Mouse (Mus musculus): ENCODE results near the gene Smco4.
"Not testable (repeated sequence)": the region's sequence is repeated elsewhere in the genome, so short reads cannot be mapped to it uniquely, and the experiment has no call there.

Gene Smco4

DNA sequence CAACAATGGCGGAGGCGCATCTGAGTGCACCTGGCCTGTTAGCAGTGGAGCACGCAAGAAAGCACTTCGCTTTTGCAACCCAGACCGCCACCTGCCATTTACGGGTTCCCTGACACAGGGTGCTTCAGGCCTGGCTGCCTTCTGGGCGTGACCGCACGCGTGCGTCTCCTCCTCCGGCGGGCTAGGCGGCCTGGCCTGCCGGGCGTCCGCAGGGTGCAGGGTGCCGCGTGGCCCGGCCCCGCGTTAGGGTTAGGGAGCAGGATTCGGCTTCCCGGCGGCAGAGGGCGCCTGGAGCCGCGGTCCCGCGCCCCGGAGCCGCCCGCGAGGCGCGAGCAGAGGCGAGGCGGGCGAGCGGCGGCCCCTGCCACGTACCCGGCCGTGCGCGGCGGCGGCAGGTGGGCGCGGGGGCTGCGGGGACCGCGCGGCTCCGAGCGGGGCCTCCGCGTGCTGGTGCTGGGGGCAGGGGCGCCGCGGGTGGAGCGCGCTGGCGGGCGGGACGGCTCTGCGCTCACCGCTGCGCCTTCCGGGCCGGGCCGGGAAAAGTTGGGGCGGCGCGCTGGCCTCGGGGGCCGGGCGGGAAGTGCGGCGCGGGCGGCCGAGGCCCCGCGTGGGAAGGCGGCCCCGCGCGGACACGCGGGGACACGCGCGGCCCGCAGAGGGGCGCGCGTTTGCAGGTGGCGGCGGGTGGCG is at the start of gene Smco4:
Gene Smco4 (plus strand): TSS at position 198 of the 690 bp plus-strand sequence.
- DNase-seq (ENCODE audit: inconsistent ontology term): peak; percentile 76

DNA sequence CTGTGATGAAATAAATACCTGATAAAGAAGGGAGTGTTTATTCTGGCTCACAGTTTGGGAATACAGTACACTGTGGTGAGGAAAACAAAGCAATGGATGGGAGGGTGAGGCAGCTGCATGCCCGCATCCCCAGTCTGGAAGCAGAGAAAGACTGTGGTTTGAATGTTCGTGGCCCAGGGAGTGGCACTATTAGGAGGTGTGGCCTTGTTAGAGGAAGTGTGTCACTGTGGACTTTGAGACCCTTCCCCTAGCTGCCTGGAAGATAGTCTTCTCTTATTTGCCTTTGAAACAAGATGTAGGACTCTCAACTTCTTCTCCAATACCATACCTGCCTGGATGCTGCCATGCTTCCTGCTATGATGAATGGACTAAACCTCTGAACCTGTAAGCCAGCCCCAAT is 45.8 kb upstream of the Smco4 start:
- no peak for DNase-seq (ENCODE audit: inconsistent ontology term)

DNA sequence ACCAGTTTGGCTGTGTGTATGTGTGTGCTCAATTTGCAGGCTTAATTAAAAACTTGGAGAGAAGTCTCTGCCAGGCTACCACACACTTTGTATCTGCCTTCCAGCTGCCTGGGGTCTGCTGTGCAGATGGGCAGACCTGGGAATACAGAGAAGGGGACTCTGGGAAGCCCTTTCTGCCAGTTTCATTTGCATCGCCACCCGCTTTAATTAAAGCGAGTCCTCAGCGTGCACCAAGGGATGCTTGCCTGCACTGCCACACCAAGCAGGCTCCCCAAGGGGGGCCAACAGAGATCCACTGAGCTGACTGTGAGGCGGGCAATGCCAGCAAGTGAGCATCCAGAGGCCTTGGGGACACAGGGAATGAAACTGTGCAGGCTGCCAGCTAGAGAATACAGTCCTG is 42.3 kb upstream of the Smco4 start:
- DNase-seq (ENCODE audit: inconsistent ontology term): no peak

DNA sequence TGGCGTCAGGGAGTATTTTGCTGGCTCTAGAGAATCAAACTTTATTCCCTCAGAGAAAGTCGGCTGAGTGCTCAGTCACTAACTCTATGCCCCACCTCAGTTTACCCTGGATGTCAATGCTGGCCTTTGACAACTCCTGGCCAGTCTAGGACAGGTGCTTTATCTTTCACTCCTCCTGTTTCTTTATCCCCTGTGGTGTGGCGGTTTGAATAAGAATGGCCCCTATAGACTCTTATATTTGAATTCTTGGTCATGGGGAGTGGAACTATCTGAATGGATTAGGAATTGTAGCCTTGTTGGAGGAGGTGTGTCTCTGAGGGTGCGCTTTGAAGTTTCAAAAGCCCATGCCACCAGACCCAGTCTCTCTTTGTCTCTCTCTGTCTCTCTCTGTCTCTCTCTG is 21.0 kb upstream of the Smco4 start:
- no peak for DNase-seq (ENCODE audit: inconsistent ontology term)

DNA sequence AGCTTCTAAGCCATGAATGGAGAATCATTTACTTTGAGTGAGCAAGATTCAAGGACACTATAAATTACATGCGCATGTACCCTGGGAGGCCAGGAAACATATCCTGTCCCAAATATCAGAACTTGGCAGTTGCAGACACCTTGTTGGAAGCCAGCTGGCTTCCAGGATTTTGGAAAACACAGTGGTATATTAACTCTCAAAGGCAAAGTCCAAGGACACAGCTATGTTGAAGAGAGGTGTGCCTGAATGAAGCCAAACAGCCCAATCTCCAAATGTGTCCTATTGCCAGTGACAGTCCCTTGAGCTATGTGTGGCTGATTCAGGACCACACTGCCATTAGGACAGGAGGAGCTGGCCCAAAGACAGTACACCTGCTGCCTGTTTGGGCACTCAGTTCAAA is 20.0 kb upstream of the Smco4 start:
- DNase-seq (ENCODE audit: inconsistent ontology term): no peak

DNA sequence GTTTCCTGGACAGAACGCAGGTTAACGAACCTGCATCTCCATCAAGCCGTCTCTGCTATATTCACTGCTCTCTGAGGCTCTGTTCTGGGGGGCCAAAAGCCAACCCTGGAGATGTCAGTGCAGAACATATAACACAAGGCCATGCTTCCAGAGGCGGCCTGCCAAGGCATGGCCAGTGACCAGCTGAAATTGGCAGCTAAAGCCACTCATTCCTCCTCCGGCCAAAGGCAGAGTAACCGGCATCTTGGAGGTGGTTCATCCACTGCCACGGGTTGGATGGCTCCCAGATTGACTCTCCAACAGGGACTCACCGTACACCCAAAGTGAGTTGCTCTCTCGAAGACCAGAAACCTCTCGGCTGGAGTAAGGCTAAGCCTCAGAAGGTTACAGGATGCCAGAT is 15.7 kb upstream of the Smco4 start:
- no peak for DNase-seq (ENCODE audit: inconsistent ontology term)

DNA sequence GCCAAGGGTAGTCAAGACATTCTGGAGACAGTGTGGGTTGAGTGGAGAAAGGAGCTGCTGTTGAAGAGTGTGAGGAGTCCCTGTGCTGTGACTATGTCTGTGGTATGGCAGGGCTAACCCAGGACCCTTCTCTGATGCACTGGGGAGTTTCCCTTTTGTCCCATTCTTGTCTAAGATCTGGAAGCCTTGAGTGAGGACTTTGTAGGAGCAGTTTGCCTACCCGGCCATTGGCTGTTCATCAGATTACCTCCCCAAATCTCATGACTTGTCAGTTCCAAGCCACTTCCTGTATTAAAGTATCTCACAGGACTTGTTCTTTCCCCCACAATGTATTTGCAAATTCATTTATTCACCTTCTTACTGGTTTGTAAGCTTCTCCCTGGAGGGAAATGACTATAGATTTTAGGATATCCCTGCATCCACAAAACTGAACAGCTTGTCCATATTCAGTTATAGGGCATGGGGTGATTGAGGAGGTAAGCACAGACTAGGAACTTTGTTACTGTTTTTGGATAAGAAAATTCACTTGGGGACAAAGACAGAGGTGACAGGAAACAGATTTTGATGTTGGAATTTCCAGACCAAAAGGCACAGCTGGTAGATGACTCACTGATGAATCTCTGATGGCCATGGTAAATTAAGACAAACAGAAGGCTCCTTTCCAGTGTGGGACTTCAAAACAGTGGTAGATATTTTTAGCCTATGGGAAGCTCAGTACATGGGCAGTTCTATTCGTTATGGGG is 5.4 kb upstream of the Smco4 start:
- DNase-seq (ENCODE audit: inconsistent ontology term): no peak

DNA sequence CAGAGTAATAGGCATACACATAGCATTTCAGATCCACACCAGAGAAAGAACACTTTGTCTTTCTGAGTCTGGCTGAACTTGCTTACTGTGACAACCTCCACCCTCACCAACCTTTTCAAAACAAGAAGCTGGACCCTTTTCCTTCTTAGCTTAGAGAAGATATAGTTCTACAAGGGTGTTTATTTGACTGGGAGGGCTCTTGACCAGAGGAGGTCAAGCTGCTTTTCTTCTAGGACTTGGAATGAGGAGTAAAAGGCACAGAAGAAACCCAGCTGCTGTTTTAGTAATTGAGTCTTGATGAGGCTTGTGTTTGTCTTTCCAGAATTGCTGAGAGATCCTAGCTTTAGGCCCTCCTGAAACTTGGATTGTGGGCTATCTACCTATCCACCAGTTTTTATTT is 3.9 kb upstream of the Smco4 start:
- DNase-seq (ENCODE audit: inconsistent ontology term): no peak

DNA sequence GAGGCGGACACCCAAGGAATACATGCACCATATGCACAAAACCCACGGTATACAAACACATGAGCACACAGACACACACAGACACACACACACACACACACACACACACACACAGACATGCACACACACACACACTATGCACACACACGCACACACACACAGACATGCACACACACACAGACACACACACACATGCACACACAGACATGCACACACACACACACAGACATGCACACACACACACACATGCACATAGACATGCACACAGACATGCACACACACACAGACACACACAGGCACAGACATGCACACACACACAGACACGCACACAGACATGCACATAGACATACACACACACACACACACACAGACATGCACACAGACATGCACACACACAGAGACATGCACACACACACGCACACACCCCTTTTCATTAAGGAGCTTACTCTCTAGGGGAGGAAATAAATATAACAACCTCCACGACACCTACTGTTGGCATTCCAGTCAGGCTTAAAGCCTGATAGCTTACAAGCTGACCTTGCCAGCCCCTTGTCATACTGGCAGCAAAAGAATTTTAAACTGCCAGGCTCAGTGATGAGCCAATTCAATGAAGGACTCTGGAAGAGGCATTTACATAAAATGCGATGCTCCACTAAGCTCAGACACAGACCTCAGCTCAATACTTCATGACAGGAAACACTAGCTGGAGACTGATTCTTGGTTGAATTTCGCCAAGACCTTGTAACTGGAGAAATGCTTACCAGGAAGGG is 2.7 kb upstream of the Smco4 start:
- DNase-seq (ENCODE audit: inconsistent ontology term): no peak

DNA sequence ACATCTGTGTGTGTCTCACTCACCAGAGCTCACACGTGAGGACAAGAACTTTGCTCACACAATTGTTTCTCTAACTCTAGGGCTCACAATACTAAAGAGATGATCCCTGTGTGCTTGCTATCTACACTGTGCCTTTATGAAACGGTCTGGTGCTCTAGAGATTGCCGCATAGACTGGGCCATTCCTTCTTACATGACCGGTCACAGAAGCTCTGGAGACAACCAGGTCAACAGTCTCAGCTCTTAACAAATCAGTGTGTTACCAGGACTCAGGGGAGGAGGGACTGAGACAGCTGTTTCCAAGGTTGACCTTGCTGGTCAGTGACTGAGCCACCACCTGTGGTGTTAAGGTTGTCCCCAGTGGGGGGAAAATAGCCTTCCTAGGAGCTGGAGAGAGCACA is 1.5 kb upstream of the Smco4 start:
- no peak for DNase-seq (ENCODE audit: inconsistent ontology term)

DNA sequence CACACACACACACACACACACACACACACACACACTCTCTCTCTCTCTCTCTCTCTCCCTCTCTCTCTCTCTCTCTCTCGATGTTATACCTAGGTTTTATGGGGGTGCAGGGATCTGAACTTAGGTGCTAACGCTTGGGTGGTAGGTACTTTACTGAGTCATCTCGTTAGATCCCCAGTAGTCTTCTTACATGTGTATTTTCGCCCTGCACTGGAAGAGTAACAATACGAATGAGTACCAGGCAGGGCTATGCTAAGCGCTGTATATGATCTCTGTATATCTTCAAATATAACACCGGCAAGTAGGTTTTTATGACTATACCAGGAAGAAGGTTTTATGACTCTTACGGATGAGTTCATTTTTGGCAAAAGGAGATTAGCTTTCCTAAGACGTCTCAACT is 831 bp upstream of the Smco4 start:
- no peak for DNase-seq (ENCODE audit: inconsistent ontology term)

DNA sequence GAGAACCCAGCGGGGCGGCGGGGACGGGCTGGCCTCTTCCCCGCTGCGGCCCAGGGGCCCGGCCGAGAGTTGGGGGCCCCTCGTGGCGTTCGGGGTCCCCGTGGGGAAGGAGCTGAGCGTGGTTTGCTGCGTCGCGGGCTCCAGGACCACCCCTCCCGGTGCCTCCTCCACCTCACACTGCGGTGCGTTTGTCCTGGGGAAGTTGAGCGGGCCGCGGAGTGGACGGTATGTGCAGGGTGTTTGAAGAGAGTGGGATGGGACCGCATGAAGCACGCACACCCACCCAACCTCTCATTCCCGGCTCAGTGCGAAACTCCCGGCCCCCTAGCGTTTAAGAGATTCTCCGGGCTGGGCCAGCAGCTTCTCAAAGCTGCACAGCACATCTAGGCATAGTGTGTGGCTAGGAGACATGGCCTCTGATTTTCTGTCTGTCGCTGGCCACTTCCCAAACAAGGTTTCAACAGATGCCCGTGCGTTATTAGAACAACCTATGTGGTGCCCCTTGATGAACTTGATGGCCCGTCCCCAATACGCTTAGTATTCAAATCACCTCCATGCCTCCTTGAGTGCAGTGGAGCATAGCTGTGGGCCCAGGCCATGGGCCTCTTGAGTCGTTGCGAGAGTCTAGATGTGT is 810 bp downstream of the Smco4 start:
- DNase-seq (ENCODE audit: inconsistent ontology term): peak; percentile 62

DNA sequence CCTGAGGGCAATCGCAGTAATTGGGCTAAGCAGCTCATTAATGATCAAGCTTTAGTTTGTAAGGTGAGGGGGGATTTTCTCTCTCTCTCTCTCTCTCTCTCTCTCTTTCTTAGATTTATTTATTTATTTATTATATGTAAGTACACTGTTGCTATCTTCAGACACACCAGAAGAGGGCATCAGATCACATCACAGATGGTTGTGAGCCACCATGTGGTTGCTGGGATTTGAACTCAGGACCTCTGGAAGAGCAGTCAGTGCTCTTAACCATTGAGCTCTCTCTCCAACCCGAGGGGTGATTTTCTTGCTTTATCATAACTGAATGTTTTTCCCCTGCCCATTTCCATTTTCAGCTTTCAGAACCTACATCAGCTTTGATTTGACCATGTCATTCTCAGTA is 2.0 kb downstream of the Smco4 start:
- DNase-seq (ENCODE audit: inconsistent ontology term): not testable (repeated sequence)

DNA sequence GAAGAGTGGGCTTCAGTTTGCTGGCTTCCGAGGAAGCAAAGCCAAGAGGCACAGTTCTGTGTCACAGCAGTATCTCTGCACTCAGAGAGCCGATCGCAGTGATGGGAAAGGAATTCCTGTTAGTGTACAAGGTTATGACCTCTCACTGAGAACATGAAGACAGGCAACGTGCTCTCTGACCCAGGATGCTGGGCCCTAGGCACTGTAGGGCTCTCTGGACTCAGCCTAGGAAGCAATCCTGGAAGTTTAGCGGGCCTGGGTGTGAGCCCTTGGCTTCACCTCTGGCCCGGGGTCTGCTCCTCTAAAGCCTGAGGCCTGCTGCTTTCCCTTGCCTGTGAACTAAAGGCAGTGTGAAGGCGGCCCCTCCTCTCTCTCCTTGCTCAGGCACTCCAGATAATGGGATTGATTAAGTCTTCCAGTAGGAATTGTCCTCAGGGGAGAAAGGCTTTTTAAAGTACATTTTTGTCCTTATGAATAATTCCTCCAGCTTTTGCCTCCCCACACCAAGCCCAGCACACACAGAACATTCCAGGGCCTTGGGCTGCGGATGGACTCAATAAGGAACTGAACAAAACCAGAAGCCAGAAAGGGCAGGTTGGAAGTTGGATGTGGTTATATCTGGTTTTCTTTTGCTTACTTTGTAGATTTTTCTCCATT is 2.8 kb downstream of the Smco4 start:
- DNase-seq (ENCODE audit: inconsistent ontology term): no peak

DNA sequence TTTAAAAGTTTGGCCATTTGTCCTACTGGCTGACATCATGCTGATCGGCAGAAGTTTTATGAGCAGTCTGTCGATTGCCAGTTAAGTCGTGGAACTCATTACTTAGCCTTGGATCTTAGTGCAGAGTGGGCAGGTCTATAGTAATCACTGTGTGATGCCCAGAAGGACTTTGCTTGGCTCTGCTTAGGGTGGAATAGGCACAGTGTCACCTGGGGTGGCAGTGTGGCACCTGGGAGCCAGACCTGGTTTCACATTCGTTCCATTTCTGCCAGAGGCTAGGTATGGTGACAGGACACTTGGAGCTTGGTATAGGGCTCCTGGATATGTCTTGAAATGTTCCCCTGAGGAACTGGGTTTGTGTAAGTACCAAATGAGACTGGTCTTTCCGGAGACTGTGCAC is 6.8 kb downstream of the Smco4 start:
- no peak for DNase-seq (ENCODE audit: inconsistent ontology term)

DNA sequence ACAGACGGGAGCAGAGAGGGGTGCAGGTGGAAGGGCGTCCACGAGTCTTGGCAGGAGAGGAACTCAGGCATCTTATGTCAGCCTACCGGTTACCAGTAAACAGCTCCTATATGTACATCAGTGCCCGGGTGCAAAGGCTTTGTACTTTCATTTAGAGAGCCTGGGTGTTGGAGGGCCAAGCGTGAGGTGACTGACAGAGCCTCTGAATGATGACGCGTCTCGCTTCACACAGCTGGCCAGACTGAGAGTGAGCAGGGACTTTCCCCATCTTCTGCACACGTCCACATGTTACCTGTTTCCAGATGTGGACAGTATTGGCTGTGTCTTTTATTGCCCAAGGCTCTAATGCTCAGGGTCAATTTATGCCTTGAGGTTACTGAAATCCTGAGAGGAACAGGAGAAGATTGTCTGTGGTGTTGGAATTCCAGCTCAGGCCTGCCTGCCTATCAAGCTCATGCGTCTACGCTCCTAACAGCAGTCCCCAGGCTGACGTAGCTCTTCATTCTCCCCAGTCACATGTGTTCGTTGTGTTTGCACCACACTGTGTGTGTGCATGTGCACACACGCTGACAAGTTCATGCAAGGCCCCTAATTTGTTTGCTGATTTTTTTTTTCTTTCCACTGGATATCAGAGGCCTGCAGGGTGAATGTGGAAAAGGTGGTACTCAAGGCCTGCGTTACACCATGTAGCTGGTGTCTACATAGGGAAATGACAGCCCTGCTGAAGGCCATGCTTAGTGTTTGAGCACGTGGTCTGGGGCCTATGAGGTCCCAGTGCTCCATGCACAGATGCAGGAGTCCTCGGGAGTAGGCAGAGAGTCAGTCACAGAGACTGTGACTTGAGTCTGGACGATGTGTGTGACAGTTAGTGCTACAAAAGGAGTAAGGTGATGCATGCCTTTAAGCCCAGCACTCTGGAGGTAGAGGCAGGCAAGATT is 8.4 kb downstream of the Smco4 start:
- DNase-seq (ENCODE audit: inconsistent ontology term): no peak

DNA sequence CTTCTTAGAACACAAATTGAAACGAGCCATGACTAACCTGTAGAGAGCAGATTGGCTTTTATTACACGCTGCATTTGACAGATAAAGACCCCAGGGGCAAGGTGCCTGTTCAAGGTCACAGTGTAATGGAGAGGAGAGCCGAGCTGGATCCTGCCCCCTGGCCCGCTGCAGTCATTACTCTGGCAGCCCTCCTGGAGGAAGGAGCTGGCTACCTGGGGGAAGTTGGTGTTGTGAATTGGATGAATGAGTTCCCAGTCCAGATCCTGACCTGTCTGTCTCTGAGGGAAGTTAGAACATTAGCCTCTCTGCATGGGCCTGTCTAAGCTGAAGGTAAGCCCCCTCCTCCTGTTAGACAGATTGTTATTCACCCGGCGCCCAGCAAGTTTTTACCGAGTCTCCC is 9.2 kb downstream of the Smco4 start:
- DNase-seq (ENCODE audit: inconsistent ontology term): no peak

DNA sequence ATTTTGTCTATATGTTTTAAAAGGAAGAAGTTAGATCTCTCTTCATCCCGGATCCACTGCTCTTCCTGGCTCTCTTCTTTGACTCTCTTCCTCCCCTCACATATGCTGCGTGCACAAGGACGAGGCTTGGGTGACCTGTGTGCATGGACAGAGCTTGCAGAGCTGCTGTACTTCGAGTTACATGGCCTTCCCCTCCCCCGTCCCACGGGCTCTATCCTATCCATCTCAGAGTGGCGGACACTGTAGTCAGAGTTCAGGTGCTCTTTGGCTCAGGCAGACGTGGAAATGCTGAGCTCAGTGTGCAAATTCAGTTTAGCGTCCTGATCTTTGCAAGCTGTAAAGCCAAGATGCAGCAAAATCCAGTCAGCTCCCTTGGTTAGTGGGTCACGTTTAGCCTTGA is 10.1 kb downstream of the Smco4 start:
- no peak for DNase-seq (ENCODE audit: inconsistent ontology term)

DNA sequence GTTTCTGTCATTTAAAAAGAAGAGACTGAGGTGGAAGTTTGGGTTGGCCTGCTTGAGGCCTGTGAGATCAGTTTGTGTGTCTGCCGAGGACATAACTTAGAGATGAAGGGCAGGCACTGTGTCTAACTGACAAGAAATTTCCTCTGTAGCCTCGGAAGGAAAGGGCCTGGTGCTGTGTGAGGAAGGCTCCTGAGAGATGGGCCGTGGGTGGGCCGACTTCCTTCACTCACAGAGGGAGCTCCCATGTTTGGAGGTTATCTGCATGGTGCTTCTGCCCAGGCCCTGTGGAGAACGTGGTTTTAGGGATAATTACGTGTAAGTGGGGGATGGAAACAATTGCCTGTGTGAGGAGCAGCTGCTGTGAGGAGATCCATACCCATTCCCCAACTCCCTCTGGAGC is 10.6 kb downstream of the Smco4 start:
- DNase-seq (ENCODE audit: inconsistent ontology term): no peak

DNA sequence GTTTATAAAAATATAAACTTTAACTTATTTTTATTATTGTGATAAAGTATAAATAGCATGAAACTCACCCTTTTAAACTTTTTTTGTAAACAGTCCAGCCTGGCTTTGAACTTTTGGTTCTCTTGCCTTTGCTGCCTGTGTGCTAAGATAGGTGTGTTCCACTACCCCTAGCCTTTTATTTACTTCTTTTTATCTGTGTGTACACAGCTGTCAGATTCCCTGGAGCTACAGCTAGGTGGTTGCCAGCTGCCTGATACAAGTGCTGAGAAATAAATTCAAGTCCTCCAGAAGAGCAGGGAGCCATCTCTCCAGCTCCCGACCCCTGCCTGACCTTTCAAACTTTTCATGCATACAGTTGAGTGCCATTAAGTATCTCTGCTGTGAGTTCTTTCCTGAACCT is 12.1 kb downstream of the Smco4 start:
- no peak for DNase-seq (ENCODE audit: inconsistent ontology term)

DNA sequence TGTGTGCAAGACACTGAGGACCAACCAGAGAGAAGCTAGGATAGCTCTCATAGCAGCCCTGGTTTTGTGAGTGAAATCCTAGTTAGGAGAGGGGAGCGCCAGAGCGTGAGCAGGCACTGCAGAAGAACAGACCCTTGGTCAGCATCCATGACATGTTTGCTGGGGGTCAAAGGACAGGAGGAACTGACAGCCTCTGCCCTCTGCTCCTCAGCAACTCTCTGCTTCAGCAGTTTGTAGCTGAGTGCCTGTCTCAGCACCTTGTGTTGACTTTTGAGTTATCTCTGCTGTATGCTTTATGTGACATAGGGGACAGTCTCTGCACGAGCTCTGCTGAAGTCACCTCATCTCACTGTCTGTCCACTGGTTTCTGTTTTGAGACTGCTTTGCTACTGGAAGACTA is 13.6 kb downstream of the Smco4 start:
- DNase-seq (ENCODE audit: inconsistent ontology term): no peak

Data from Muller cell, postnatal 12 days (primary cell).